Mouse (Mus musculus): ENCODE measurements around the gene Igfbp3.
"Not testable (repeated sequence)": the region's sequence is repeated elsewhere in the genome, so short reads cannot be mapped to it uniquely, and the experiment has no call there.

Gene Igfbp3

GRCm38 (mm10) chr11:7213501-7214341 lies at the start of gene Igfbp3:
TSS of gene Igfbp3 (minus strand) at chr11:7213923.
- no peak for DNase-seq (ENCODE audit: low spot score in 2 of 2)

GRCm38 (mm10) chr11:7250870-7251269 lies 37.1 kb upstream of the Igfbp3 start:
- no peak for DNase-seq (ENCODE audit: low spot score in 2 of 2)

GRCm38 (mm10) chr11:7250415-7250814 lies 36.7 kb upstream of the Igfbp3 start:
- DNase-seq (ENCODE audit: low spot score in 2 of 2): no peak

- no peak for DNase-seq (ENCODE audit: low spot score in 2 of 2)
Observed at GRCm38 (mm10) chr11:7244782-7245181, 31.1 kb upstream of the Igfbp3 start.

- DNase-seq (ENCODE audit: low spot score in 2 of 2): no peak
Observed at GRCm38 (mm10) chr11:7239041-7239740, 25.5 kb upstream of the Igfbp3 start.

- no peak for DNase-seq (ENCODE audit: low spot score in 2 of 2)
Observed at GRCm38 (mm10) chr11:7238546-7238945, 24.8 kb upstream of the Igfbp3 start.

GRCm38 (mm10) chr11:7237712-7238111 lies 24.0 kb upstream of the Igfbp3 start:
- no peak for DNase-seq (ENCODE audit: low spot score in 2 of 2)

DNA sequence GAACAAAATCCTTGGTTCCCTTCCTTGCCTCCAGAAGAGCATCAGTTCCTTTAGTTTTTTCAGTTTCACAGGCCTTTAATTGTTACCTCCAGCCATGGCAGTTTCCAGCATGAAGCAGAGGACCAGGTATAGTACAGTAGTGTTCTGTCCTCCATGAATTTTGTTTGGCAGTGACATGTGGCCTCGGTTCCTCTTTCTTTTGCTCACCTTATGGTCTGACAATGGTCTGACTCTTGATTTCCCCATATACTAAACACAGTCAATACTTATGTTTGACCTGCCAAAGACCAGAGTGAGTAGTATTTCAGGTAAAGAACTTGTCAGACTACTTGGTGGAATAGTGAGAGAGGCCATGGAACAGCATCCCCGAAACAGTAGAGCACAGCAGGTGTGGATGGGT lies 23.0 kb upstream of the Igfbp3 start:
- DNase-seq (ENCODE audit: low spot score in 2 of 2): no peak

DNA sequence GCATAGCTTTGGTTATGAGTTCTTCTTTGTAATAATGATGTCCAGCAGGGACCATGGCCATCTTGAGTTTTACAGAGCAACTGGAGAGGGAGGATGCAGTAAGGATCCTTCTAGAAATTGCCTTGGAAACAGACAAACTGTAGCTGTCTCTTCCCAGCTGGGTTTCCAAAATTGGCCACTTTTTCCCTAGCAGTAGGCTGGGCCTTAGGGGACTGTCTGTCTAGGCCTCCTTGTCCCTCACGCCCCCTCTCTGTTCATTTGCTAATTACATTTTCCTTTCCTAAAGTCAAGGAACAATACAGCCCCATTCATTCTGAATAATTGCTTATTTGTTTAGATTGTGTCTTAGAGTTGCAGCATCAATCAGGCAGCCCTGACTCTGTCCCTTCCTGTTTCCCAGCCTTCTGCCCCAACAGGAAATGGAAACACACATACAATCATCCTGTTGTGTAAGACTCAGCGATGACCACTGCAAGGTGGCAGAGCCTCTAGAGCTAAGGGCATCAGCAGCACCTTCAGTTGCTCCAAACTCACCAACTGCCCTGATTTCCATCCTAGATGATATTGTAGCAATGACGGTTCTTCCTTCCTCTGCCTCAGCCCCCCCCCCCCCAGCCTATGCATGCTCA lies 21.4 kb upstream of the Igfbp3 start:
- DNase-seq (ENCODE audit: low spot score in 2 of 2): no peak

GRCm38 (mm10) chr11:7234436-7234835 lies 20.7 kb upstream of the Igfbp3 start:
- DNase-seq (ENCODE audit: low spot score in 2 of 2): no peak

GRCm38 (mm10) chr11:7233333-7233732 lies 19.6 kb upstream of the Igfbp3 start:
- DNase-seq (ENCODE audit: low spot score in 2 of 2): no peak

DNA sequence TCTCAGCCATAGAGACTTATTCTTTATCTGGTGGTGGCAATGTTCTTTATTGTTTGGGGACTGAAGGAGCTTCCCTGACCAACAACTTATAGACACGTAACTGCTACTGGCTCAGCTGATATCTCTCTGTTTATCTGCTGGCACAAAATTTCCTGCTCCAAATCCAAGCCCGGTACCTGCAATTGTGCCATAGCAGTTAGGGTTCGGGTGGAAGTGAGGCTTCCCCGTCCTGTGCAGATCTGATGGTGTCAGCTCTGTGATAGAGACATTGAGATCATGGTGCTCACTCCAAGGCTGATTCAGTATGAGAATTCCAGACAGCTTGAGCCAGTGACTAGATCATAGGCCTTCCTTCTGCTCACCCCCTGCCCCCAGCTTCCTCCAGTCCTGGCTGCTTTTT lies 18.2 kb upstream of the Igfbp3 start:
- DNase-seq (ENCODE audit: low spot score in 2 of 2): no peak

- DNase-seq (ENCODE audit: low spot score in 2 of 2): no peak
Observed at GRCm38 (mm10) chr11:7230000-7230399, 16.3 kb upstream of the Igfbp3 start.

- DNase-seq (ENCODE audit: low spot score in 2 of 2): no peak
Observed at GRCm38 (mm10) chr11:7228107-7228506, 14.4 kb upstream of the Igfbp3 start.

- no peak for DNase-seq (ENCODE audit: low spot score in 2 of 2)
Observed at GRCm38 (mm10) chr11:7226810-7227550, 13.3 kb upstream of the Igfbp3 start.

- DNase-seq (ENCODE audit: low spot score in 2 of 2): no peak
Observed at GRCm38 (mm10) chr11:7226200-7226599, 12.5 kb upstream of the Igfbp3 start.

DNA sequence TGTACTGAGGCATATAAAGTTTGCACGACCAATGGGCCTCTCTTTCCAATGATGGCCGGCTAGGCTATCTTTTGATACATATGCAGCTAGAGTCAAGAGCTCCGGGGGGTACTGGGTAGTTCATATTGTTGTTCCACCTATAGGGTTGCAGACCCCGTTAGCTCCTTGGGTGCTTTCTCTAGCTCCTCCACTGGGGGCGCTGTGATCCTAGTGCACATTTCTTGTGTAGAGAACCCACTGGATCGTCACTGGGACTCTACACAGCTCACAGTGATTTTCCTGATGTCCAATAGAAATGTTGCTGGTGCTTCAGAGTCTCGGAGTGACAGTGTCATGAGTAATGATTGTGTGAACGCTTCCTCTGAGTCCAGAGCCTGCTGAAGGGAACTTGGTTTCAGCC lies 8.1 kb upstream of the Igfbp3 start:
- not testable (repeated sequence) for DNase-seq (ENCODE audit: low spot score in 2 of 2)

DNA sequence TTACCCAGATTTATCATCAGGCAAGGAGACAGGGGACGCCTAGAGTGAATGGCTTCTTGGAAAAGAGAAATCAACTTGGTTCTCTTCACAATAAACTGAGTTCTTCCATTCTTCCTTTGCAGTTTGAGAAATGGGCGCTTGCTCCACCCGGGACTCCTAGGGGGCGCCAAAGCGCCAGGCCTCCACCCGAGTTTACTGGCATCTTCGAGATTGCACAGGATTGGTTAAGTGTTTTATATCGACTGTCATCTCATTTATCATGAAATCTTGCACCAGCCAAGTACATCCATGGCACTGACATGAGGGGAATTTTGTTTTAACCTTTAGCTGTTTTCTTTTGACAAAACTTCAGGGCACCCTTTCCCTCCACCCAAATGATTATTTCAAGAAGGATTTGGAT lies 2.0 kb upstream of the Igfbp3 start:
- no peak for DNase-seq (ENCODE audit: low spot score in 2 of 2)

DNA sequence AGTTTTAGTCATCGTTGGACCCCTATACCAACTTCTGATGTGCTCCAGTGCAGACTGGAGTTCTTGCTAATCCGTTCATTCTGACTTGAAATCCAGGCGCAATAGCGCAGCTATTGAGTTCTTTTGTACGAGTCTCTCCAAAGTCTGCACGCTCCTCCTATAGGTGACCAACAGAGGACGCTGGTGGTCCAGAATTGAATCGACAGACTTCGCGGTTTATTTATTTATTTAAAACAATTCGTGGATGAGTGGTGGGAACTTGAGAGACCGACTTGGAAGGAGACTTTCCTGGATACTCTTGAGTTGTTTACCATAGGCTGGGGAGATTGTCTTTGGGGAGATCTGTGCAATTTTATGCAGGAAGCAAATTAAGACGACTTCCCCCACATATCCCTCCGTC lies 1.0 kb upstream of the Igfbp3 start:
- no peak for DNase-seq (ENCODE audit: low spot score in 2 of 2)

- DNase-seq (ENCODE audit: low spot score in 2 of 2): no peak
Observed at GRCm38 (mm10) chr11:7214342-7214660, 578 bp upstream of the Igfbp3 start.

DNA sequence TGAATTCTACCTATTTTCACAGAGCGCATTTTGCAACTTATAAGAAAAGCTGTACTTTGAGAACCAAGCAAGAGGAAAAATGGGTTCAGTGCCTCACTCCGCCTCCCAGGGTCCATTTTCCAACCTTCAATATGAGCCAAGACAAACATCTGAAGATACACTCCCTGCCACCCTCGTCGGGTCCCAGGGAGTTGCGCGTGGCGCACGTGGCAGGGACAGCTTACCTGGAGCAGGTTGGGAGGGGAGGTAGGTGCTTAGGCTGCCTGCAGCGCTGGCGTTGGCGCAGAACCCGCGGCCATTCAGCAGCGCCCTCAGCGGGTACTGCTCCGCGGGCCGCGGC lies 592 bp downstream of the Igfbp3 start:
- no peak for DNase-seq (ENCODE audit: low spot score in 2 of 2)

GRCm38 (mm10) chr11:7212126-7212798 lies 1.5 kb downstream of the Igfbp3 start:
- DNase-seq (ENCODE audit: low spot score in 2 of 2): no peak

Data from spleen, postnatal 36 days (tissue).